Mouse (Mus musculus): ENCODE results near the gene Rnf207.
A peak's percentile ranks its signal among the peaks of the same experiment; 100 is the strongest.

Rnf207 gene

DNA sequence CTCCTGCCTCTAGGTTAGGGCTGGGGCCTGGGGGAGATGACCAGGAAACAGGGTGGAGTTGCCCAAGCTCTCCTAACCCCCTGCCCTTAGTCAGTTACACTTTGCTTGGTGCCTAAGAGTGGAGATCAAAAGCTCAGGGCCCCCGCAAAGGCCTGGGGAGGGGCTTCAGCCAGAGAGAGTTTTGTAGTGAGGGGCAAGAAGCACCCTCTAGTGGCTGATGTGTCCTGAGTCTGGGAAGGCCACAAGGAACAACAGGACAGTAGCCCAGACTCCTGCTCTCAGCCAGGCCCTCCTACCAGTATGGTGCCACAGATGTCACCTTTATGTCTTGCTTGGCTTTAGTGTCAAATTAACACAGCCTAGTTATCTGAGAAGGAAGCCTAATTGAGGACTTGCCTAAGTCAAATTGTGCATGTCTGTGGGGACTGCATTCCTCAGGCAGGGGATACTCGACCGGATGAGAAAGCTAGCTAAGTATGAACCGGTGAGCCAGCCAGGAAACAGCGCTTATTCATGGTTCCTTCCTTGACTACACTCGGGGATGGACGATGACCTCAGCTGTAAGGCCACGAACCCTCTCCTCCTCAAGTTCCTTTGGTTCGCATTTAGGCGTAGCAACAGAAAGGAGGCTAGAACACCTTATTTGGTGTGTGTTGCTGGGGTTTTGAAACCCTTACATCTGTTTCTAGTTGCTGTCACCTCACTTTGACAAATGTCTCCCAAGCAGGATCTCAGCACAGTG lies 24.4 kb downstream of the Rnf207 start:
- DNase-seq (ENCODE audit: low spot score): no peak

DNA sequence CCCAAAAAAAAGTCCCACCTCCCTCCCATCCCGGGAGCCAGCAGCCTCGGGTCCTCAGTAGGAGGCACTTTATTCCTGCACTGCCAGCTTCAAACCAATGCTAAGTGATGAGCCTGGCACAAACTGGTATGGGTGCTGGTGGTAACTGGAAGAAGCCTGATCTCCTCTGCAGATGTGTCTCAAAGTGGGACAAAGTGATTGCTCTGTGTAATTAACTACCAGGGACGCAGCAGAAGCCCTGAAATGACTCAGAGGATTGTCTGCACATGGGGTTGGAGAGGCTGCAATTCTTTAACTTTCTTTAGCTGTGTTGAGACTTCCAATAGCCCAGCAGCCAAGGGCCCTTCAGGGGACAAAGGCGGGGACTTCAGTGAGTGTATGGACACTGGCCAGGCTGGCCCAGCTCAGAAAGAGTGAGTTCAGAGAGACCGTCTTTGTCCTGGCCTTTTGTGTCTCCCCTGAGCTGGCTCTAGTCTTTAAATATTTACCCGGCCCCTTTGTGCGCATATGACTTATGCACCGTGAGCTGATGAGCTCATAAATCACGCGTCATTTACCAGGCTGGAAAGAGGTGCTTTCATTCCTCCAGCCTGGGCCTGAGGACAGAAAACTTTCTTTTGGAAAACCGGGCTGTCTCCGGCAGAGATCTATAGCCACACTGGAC lies 26.6 kb downstream of the Rnf207 start:
- DNase-seq (ENCODE audit: low spot score): no peak

- no peak for DNase-seq (ENCODE audit: low spot score)
Measured at GRCm38 (mm10) chr4:152291562-152291961, 27.2 kb downstream of the Rnf207 start, which contains the start of gene Hes3. TSS of gene Hes3 (minus strand) at chr4:152291662.

GRCm38 (mm10) chr4:152290991-152291390 lies 27.8 kb downstream of the Rnf207 start:
- DNase-seq (ENCODE audit: low spot score): no peak

DNA sequence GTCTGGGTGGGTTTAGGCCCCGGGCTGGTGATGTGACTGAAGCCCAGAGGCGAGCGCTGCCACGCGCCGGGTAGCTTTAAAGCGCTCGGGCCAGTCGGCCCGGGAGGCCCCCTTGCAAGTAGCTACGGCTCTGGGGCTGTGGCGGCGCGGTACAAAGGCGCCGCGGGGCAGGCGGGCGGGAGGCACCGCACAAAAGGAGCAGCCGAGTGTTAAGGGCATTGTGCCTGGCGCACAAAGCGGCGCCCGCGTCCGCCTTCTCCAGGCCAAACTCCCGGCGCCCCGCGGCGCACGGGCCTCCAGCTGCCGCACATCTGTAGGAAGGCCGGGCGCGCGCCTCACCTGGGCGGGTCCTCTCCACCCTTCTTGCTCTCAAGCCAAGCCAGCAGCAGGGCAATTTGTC lies 28.4 kb downstream of the Rnf207 start:
- no peak for DNase-seq (ENCODE audit: low spot score)

DNA sequence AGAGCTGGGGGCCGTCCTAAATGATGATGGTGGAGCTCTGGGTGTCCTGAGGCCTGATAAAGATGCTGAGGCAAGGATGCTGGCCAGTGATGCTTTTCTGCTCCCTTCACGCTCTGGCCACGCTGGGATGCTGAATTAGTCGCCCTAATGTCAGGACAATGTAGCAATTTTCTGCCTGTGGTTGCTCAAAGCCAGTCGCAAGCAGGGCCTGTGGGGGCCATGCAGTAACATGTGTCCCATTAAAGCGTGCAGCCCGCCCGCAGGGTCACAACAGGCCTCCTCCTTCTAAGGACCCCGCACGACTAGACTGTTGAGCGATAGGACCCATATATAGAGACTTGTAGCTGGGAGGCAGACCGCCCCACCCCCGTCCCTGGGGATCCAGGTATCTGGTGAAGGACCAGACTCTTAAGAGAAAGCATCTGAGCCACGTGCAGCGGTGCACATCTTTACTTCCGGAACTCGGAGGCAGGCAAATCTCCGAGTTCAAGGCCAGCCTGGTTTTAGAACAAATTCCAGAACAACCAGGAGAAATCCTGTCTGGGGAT lies 30.3 kb downstream of the Rnf207 start:
- no peak for DNase-seq (ENCODE audit: low spot score)

GRCm38 (mm10) chr4:152287317-152288120 lies 31.3 kb downstream of the Rnf207 start:
- DNase-seq (ENCODE audit: low spot score): no peak

- DNase-seq (ENCODE audit: low spot score): no peak
Measured at GRCm38 (mm10) chr4:152286887-152287286, 31.9 kb downstream of the Rnf207 start.

- no peak for DNase-seq (ENCODE audit: low spot score)
Measured at GRCm38 (mm10) chr4:152286183-152286582, 32.6 kb downstream of the Rnf207 start.

- DNase-seq (ENCODE audit: low spot score): no peak
Measured at GRCm38 (mm10) chr4:152285505-152285904, 33.3 kb downstream of the Rnf207 start.

- peak; percentile 58 for DNase-seq (ENCODE audit: low spot score)
Measured at GRCm38 (mm10) chr4:152283186-152283950, 35.4 kb downstream of the Rnf207 start.

GRCm38 (mm10) chr4:152282721-152283120 lies 36.1 kb downstream of the Rnf207 start:
- DNase-seq (ENCODE audit: low spot score): no peak

GRCm38 (mm10) chr4:152281601-152282000 lies 37.2 kb downstream of the Rnf207 start:
- DNase-seq (ENCODE audit: low spot score): no peak

DNA sequence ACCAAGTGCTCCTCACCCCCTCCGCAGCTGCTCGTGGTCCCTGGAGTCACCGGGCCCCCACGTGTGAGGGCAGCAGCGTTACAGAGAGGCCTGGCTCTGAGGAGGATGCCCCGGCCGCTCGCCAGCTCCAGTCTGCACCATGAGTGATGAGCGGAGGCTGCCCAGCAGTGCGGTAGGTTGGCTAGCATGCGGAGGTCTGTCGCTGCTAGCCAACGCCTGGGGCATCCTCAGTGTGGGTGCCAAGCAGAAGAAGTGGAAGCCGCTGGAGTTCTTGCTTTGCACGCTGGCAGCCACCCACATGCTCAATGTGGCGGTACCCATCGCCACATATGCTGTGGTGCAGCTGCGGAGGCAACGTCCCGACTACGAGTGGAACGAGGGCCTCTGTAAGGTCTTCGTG lies 39.8 kb downstream of the Rnf207 start:
- no peak for DNase-seq (ENCODE audit: low spot score)

GRCm38 (mm10) chr4:152277916-152278315 lies 40.9 kb downstream of the Rnf207 start:
- no peak for DNase-seq (ENCODE audit: low spot score)

DNA sequence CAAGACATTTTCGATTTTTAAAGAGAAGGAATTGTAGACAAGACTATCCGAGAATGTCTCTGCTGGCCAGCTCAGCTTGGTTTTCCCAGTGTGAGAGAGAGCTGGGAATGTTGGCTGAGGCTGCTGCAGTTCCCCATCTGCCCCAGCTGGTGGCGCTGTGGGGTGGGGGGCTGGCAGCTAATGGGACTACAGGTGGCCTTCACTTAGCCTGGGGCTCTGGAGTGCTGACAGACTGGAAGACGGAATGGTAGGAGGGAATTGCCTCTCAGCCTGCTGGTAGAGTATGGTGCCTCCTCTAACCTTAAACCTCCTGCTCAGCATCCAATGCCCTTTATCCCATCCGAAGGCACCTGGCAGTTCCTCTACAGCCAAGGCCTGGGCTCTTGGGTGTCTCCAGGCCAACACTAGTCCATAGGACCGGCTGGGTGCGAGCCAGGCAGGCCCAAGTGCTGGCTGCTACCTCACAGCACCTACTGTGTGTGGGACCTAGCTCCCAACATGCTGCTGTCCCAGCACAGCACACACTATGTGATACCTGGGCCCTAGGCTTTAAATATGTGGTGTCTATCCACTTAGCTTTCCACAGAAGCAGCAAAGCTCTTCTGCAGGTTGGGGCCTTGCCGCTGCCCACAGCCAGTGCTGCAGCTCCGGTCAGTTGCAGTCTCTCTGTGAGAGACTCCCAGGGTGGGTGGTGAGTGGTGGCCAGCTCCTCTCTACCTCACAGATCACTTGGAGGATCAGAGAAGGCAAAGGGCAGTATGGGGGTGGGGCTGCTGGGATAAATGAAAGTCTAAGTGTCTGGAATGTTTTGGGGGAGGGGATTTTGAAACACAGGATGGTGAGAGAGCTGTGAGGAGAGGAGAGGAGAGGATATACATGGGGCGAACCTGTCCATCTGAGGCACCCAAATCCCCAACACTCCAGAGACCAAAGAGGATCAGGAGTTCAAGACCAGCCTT lies 42.1 kb downstream of the Rnf207 start:
- no peak for DNase-seq (ENCODE audit: low spot score)

GRCm38 (mm10) chr4:152274681-152275131 lies 44.1 kb downstream of the Rnf207 start:
- DNase-seq (ENCODE audit: low spot score): no peak

GRCm38 (mm10) chr4:152273621-152274236 lies 45.1 kb downstream of the Rnf207 start, which contains the start of gene Gpr153:
TSS of gene Gpr153 (plus strand) at chr4:152274232.
- DNase-seq (ENCODE audit: low spot score): no peak

DNA sequence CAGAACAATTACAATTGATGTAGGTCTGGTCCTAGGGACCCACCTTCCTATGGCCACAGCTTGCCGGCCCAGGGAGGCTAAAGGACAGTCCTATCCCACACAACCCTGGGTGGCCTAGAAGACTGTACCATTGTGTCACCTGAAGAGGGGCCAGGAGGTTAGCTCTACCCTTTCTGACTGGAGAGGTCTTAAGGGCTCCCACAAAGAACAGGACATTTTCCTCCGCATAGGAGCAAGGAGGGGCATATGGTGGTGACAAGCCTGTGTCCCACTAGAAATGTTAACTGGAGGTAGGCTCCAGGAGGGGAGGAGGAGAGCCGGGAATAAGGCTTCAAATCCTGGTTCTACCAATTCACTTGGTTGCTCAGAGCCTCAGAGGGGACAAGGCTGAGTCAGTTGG lies 45.6 kb downstream of the Rnf207 start:
- no peak for DNase-seq (ENCODE audit: low spot score)
